8 mouse cellular contexts compared by ENCODE assay signal in the genomic region with DNA sequence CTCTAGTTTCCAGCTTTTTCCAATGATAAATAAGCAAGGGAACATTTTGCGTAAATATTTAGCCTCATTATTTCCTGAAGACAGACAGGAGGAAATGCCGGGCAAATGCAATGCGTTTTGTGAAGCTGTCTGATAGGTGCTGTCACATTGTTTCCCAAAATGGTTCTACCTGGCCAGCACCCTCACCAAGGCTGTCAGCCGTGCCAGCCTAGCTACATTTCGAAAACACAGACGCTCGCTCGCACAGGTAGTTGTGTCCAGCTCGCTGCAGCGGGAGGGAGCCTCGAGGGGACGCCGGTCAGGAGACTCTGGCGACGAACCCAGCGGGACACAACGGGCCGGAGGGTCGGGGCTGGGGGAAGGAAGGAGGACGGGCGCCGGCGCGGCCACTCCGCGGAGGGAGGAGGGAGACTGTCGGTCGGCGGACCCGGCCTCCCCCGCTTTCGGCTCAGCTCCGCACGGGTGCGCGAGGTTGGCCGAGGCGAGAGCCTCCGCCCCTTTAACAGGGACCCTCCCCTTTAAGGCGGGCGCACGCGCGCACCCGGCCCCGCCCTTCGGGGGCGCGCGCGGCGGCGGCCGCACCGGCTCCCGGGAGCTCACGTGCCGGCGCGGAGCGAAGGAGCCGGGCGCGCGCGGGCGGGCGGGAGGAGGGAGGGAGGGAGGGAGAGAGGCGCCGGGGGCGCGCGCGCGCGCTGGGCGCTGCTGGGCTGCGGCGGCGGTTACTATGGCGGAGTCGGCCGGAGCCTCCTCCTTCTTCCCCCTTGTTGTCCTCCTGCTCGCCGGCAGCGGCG. TPM values are rescaled to one million over a fixed set of nuclear protein-coding genes. Genes with fewer than 3 reads are reported as not detected.
DNase-seq lines count a peak whose midpoint lies in the region; ATAC-seq and TF ChIP-seq lines count a peak whose summit lies in the region.

A gene (plus strand): TSS at position 647 of the 791 bp plus-strand sequence.

- no peaks in the 10 kb centered on the region for H3K27me3 ChIP-seq in forebrain, postnatal 0 days (ENCODE audit: insufficient read depth, low read length)
- H3K27me3 ChIP-seq in neural tube, embryonic 14.5 days (ENCODE audit: control insufficient read depth, insufficient read depth, low read length), result no peaks in the 10 kb centered on the region
- H3K27me3 ChIP-seq in testis, adult 2 months (ENCODE audit: control insufficient read depth, insufficient read depth, low read length), result no peaks in the 10 kb centered on the region

- H3K4me2 ChIP-seq in forebrain, postnatal 0 days (ENCODE audit: low read depth), result peak within 1 kb of the TSS; percentile 82
- H3K4me2 ChIP-seq in neural tube, embryonic 14.5 days (ENCODE audit: low read depth, low read length), result peak within 1 kb of the TSS; percentile 83

- TF ChIP-seq CTCF in forebrain, postnatal 0 days (IDR thresholded peaks at IDR 0.05; ENCODE audit: low read depth), result no peak; the same call in 1 of the 2 replicates
- TF ChIP-seq CTCF in testis, adult 2 months (IDR thresholded peaks at IDR 0.05; ENCODE audit: control insufficient read depth, insufficient read depth, insufficient replicate concordance, low read depth, low read length), result no peak

- TF ChIP-seq POLR2A in testis, adult 2 months (IDR thresholded peaks at IDR 0.05; ENCODE audit: control insufficient read depth, low read depth, low read length), result peak; percentile 49

- peak; percentile 85 for DNase-seq in ES-CJ7 (ENCODE audit: low read depth, low spot score)
- peak; percentile 92 for DNase-seq in cerebellum, adult 11 months
- DNase-seq in forebrain, postnatal 0 days, result peak; percentile 96
- DNase-seq in heart, postnatal 36 days, result peak; percentile 89 to 94
- DNase-seq in layer of hippocampus, adult 18-20 months (ENCODE audit: low spot score in 2 of 2), result peak; percentile 78 to 88
- peak; percentile 92 for DNase-seq in lung, adult 18-20 months

- H3K27ac ChIP-seq in forebrain, postnatal 0 days (ENCODE audit: low read depth, low read length), result peak within 1 kb of the TSS; percentile 85
- peak within 1 kb of the TSS; percentile 82 for H3K27ac ChIP-seq in neural tube, embryonic 14.5 days (ENCODE audit: low read depth, low read length)
- peak within 1 kb of the TSS; percentile 91 for H3K27ac ChIP-seq in testis, adult 2 months (ENCODE audit: control insufficient read depth, insufficient read depth, low read depth, low read length)

- peaks cover 16% of the 10 kb centered on the region for H3K4me1 ChIP-seq in forebrain, postnatal 0 days (ENCODE audit: insufficient read depth)
- peaks cover 23% of the 10 kb centered on the region for H3K4me1 ChIP-seq in neural tube, embryonic 14.5 days (ENCODE audit: control insufficient read depth, insufficient read depth, low read length)
- H3K4me1 ChIP-seq in testis, adult 2 months (ENCODE audit: control insufficient read depth, insufficient read depth, low read length), result peaks cover 15% of the 10 kb centered on the region

- no peaks in the 10 kb centered on the region for H3K36me3 ChIP-seq in forebrain, postnatal 0 days (ENCODE audit: insufficient read depth)
- no peaks in the 10 kb centered on the region for H3K36me3 ChIP-seq in neural tube, embryonic 14.5 days (ENCODE audit: control insufficient read depth, insufficient read depth, low read length)
- no peaks in the 10 kb centered on the region for H3K36me3 ChIP-seq in testis, adult 2 months (ENCODE audit: control insufficient read depth, insufficient read depth, low read length)

- 1% methylated on average over 34 of the region's 87 CpGs for WGBS in forebrain, postnatal 0 days
- 1% methylated on average over 29 of the region's 87 CpGs for WGBS in neural tube, embryonic 14.5 days

- intact Hi-C loops in heart, postnatal 36 days (cut with DNase I), result loop anchor here (2.0 kb wide), 1 partner anchor 25 kb away; no protein-coding TSS in a partner anchor

- peak; percentile 90 for ATAC-seq in forebrain, postnatal 0 days
- ATAC-seq in neural tube, embryonic 14.5 days (ENCODE audit: low read depth), result peak; percentile 87

- peak within 1 kb of the TSS; percentile 91 for H3K9ac ChIP-seq in forebrain, postnatal 0 days
- peak within 1 kb of the TSS; percentile 96 for H3K9ac ChIP-seq in neural tube, embryonic 14.5 days (replicated peaks; ENCODE audit: low read depth, low read length)

- no peaks in the 10 kb centered on the region for H3K9me3 ChIP-seq in forebrain, postnatal 0 days (ENCODE audit: low read length)
- H3K9me3 ChIP-seq in neural tube, embryonic 14.5 days (ENCODE audit: control insufficient read depth, low read length), result no peaks in the 10 kb centered on the region

- H3K4me3 ChIP-seq in forebrain, postnatal 0 days (ENCODE audit: low read depth, low read length), result peak within 1 kb of the TSS; percentile 90
- H3K4me3 ChIP-seq in neural tube, embryonic 14.5 days (ENCODE audit: low read depth, low read length), result peak within 1 kb of the TSS; percentile 55
- H3K4me3 ChIP-seq in testis, adult 2 months (ENCODE audit: control insufficient read depth, low read depth, low read length), result peak within 1 kb of the TSS; percentile 100

RNA-seq across cellular contexts. Expression of the gene that starts here (rescaled TPM):
- 74.2 and 80.4 TPM in 2 replicates for total RNA-seq in forebrain, postnatal 0 days (2014; rRNA removed)
- polyA plus RNA-seq in forebrain, postnatal 0 days (2015; fragmentation: Nextera tagmentation; extraction: Ambion mirVana), result 13.2 and 17.4 TPM in 2 replicates
- total RNA-seq in heart, postnatal 36 days (2021), result 10 to 100 TPM; 12.6 to 14.6 TPM
- 10 to 100 TPM; 88.8 to 90.3 TPM for total RNA-seq in layer of hippocampus, adult 18-20 months (2021)
- polyA plus RNA-seq in neural tube, embryonic 14.5 days (2014; fragmentation: Nextera tagmentation; extraction: Ambion mirVana), result 27.6 and 28.0 TPM in 2 replicates
- polyA plus RNA-seq in testis, adult 2 months (2012; rRNA removed), result 15.2 and 16.7 TPM in 2 replicates

Comparison
In these comparisons a context has a peak if more than half of its experiments do, and no peak if none do; other contexts are left out.
1. Peak in every context shown above with its lines: DNase-seq, ATAC-seq, H3K4me3 ChIP-seq and H3K27ac ChIP-seq.